Mouse (Mus musculus) mesoderm, embryonic 11.5 days (tissue): ENCODE results near the gene Map4k3.
"Not testable (repeated sequence)": the region's sequence is repeated elsewhere in the genome, so short reads cannot be mapped to it uniquely, and the experiment has no call there.

Experiments
- DNase-seq: peaks from one replicate; pipeline ENCODE4 v3.0.0-alpha.2; 2012; ENCODE audit warnings: low read depth, low spot score

The Map4k3 gene

GRCm38 (mm10) chr17:80632354-80632753 is 95.9 kb downstream of the Map4k3 start:
- DNase-seq, result no peak

DNA sequence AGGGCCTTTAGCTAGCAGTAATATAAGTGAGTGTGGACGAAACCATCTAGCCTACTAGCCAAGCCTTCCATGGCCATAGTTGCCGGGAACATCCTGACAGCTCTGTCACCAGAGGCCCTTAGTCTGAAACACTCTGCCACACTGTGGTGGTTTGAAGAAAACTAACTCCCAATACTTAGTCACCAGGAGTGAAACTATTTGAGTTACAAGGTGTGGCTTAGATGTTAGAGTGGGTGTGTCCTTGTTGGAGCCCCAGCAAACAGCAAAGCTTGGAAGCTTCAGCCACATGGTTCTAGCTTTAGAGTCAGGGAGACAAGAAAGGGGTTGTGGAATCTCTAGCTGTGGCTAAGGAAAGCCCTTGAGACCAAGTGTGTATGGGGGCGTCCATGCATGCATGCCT is 97.3 kb downstream of the Map4k3 start:
- DNase-seq, result no peak

DNA sequence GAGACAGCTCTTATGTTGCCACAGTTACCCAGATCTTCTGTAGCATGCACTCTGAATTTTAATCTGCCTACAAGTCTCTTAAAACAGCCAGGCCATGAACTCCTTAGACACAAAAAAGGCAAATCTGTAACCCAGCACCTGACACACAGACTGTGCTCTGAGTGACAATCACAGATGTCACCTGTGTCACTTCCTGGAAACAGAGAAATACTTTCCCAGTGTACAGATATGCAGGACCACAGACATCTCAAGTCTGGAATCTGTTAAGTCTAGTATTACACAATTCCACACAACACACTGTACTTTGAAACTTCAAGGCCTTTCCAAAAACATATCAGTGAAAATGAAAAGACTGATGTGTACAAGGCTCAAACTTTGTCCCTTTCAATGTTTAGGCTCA is 103.3 kb downstream of the Map4k3 start:
- no peak for DNase-seq

DNA sequence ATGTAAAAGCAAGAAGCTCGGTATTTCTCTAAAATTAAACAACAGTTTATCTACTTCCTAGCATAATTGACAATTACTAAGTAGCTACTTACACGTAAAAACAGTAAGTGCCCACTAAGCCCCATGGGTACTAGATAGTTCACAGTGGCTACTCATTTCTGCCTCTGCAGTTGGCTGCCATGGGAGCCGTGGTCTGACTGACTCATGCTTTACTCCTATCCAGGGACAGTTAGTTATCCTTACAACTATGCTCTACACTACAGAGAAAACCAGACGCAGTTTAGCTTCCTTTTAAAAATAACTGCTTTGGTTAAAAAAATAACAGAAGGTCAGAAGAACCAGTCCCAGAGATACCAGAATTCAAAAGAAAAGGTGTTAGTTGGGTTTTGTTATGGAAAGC is 106.6 kb downstream of the Map4k3 start:
- DNase-seq, result no peak

DNA sequence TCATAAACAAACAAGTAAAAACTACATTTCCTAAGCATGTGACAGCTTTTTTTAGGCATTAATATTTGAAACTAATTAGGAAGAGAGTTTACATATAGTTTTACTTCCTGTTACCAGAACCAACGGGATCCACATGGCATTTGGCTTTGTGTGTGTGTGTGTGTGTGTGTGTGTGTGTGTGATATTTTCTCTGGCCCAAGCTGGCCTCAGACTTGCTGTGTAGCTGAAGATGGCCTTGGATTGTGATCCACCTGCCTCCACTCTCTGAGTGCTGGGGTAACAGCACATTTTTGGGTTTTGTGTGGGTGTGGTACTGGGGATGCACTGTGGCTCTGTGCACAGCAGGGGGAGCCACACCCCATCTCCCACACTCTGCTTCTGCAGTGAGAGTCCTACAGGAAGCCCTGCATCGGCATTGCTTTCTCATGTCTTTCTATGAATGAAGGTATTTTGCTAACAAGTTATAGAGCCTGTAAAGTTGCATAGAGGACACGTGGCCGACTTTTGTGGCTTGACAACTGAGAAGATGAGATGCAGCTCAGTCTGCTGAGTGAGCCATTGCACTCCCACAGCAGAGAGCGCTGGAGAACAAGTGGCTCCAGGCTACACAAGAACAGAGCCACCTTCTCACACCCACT is 107.4 kb downstream of the Map4k3 start:
- peak; percentile 59 for DNase-seq

- no peak for DNase-seq
Measured at GRCm38 (mm10) chr17:80619556-80619955, 108.7 kb downstream of the Map4k3 start.

DNA sequence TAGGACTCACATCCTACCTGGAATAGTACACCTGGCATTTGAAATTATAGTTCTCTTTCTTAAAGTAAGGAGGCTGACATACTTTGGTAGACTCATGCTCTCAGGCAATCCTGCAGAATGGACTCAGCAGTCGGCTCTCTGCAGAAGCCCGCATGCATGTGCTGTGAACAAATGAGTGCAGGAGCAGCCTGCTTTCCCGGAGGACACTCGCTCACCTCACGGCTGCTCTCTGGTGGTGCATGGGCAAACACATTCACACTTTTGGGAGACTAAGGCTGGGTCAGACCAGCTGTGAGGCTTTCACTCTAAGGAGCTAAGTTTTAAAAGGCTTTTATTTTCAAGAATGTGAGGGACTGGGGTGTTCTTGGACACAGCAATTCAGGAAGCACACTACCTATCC is 109.4 kb downstream of the Map4k3 start:
- no peak for DNase-seq

- no peak for DNase-seq
Measured at GRCm38 (mm10) chr17:80603806-80604205, 124.5 kb downstream of the Map4k3 start.

DNA sequence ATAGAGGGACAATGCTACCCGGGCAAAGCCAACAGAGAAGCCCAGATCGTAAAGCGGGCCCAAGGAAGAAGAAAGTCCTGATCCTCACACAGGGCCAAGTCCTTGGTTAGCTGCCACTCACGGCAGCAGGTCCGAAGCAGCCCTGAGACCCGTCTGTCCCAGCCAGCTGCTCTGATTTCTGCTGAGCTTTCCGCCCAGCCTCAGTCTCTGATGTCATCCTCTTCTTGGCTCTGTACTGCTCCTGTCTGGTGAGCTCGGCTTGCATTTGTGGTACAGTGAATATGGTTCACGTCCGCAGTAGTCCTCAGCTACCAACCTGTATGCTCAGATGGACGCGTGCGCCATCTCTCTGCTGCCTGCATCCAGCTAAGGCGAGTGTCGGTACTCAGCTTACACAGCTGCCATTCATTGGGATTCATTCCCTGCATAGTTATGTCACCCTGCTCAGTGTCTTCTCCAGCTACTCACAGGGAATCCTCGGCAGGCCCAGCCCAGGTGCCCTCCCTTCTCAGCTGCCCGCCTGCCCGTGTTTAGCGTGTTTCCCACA is 125.1 kb downstream of the Map4k3 start:
- no peak for DNase-seq

GRCm38 (mm10) chr17:80601371-80601770 is 126.9 kb downstream of the Map4k3 start:
- DNase-seq, result peak; percentile 59

GRCm38 (mm10) chr17:80583051-80583450 is 145.2 kb downstream of the Map4k3 start:
- no peak for DNase-seq

- no peak for DNase-seq
Measured at GRCm38 (mm10) chr17:80579901-80580300, 148.4 kb downstream of the Map4k3 start.

DNA sequence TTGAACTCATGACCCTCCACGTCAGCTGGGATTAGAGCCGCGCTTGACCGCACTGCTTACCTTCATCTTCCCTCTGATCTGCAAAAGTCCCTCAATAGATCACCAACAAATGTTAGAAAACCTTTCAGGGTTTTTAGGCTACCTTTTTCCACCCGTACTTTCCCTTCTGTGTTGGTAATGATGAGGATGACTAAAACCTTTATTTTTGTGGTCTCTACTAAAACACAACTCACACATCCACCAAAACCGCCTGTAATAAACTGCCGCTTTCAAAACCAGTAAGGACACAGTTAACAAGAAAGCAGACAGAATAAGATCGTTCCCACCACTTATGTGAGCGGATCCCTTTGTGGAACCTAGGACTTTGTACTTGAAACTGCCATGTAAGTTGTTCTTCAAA is 149.2 kb downstream of the Map4k3 start:
- no peak for DNase-seq

GRCm38 (mm10) chr17:80578041-80578440 is 150.2 kb downstream of the Map4k3 start:
- DNase-seq, result no peak

DNA sequence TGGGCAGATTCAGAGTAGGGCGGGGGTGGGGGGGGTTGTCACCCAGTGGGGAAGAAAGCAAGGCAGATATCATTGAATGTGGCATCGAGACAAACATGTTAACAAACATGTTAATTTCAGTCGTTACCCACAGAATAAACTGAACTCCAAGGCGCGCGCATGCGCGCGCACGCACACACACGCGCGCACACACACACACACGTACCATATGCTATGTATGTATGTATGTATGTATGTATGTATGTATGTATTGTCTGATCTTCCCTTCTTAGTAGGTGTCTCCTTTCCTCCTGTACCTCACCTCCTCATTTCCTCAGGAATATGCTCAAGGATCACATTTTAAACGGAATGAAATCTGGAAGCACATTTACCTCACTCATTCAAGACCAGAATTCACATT is 150.6 kb downstream of the Map4k3 start, which contains the start of gene Cdkl4:
TSS of gene Cdkl4 (minus strand) at position 175 of the 400 bp plus-strand sequence.
- DNase-seq, result no peak

- peak; percentile 86 for DNase-seq
Measured at GRCm38 (mm10) chr17:80577214-80577613, 151.1 kb downstream of the Map4k3 start.

GRCm38 (mm10) chr17:80575008-80575407 is 153.3 kb downstream of the Map4k3 start:
- no peak for DNase-seq

DNA sequence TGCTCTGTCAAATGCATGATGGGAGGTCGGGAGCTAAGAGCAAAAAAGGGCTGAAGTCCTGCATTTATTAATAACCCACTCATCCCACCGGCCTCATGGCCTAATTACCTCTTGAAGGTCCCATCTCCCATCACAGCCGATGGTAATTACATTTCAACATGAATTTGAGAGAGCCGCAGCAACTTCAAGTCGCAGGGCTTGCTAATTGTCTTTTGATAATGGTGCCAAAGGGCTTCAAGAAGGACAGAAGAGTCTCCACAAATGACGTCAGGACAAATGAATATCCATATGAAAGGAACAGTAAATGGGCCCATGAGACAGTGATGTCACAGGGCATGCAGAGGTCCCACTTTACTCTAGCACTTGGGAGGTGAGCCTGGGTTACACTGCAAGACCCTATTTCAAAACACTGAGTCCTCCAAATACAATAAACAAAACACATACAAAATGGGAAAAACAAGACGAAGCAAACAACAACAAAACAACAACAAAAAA is 153.8 kb downstream of the Map4k3 start:
- DNase-seq, result no peak

DNA sequence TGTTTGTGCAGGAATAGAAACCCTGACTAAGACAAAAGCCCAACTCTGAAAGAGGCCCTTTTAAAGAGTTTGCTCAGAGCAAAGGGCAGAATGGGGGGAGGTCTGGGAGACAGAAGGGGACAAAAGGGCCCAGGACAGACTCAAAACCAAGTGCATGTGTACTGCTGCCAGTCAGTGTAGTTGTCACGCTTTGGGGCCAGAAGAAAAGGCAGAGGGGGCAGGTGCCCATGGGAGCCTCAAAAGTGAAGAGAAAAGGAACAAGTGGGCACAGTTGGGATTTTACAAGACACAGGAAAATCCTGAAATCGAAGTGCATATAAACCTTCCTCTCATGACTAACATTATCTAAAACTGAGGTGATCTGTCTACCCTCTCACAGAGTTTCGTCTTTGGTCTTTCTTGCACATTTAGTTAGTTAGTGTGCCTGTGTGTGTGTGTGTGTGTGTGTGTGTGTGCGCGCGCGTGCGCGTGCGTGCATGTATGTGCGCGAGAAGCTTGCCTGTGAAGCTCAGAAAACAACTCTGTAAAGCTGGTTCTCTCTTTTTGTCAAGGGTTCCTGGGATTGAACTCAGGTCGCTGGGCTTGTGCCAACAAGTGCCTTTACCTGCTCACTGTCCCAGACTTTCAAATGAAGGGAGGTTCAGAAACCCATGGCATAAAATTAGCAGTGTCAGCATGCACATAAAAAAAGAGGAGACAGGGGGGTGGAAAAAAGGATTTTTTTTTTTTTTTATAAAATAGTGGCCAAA is 155.9 kb downstream of the Map4k3 start:
- DNase-seq, result no peak

DNA sequence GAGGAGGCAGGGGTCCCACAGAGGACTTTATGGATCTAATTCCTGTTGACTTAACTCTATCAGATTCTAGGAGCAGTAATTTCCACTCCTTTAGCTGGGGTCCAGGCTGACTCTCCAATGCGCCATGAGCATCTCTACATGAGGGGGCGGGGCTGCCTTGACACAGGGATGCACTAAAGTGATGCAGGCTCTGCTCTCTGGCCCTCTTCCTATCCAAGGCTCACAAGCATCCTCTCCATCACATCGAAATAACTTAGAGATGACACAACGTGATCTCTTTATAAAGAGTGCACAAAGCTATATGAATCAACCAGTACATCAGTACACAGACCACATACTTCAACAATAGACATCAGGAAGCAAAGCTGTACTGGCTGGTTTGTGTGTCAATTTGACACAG is 156.8 kb downstream of the Map4k3 start:
- no peak for DNase-seq

GRCm38 (mm10) chr17:80569718-80570117 is 158.6 kb downstream of the Map4k3 start:
- not testable (repeated sequence) for DNase-seq

DNA sequence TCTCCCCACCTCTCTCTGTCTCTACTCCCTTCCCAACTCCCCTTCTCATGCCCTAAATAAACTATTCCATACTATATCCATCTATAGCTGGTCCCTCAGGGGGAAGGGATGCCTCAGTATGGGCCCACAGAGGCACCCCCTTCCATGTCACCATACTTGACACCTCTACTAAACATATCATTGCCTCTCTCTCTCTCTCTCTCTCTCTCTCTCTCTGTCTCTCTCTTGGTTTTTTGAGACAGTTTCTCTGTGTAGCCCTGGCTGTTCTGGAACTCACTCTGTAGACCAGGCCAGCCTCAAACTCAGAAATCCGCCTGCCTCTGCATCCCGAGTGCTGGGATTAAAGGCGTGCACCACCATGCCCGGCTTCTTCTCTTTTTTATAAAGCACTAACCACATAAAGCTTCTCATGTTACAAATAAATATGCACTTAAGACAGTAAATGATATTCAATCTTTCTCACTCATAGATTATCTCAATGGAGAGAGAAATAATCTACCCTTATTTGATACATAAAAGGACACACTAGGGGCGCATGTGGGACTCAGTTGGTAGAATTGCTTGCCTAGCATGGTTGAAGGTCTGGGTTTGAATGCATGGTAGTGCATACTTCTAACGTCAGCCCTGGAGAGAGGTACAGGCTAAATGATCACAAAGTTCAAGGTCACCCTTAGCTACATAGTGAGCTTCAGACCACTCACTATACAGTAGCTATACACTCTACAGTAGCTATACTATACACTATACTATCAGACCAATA is 159.3 kb downstream of the Map4k3 start:
- no peak for DNase-seq
